Mouse (Mus musculus): ENCODE data around the gene Pdhb. TPM values are rescaled to one million over a fixed set of nuclear protein-coding genes. Genes with fewer than 3 reads are reported as not detected.

Pdhb gene
- 108 and 124 TPM in 2 replicates for total RNA-seq (2014; fragmentation: Nextera tagmentation)
- 177 and 210 TPM in 2 replicates for total RNA-seq (2017)

GRCm38 (mm10) chr14:8172507-8173410 is at the start of gene Pdhb:
Gene Pdhb (minus strand): TSS chr14:8173025.
- ATAC-seq (replicated peaks; ENCODE audit: low FRiP score, low TSS enrichment, poor library complexity, severe bottlenecking): peak; percentile 95

GRCm38 (mm10) chr14:8222561-8222960 is 49.7 kb upstream of the Pdhb start:
- no peak for ATAC-seq (replicated peaks; ENCODE audit: low FRiP score, low TSS enrichment, poor library complexity, severe bottlenecking)

GRCm38 (mm10) chr14:8220912-8221311 is 48.1 kb upstream of the Pdhb start:
- peak; percentile 60 for ATAC-seq (replicated peaks; ENCODE audit: low FRiP score, low TSS enrichment, poor library complexity, severe bottlenecking)

- ATAC-seq (replicated peaks; ENCODE audit: low FRiP score, low TSS enrichment, poor library complexity, severe bottlenecking): 0 out of 2 replicates have a peak, but pooled peaks have one; percentile 55
These were observed 47.5 kb upstream of the Pdhb start for GRCm38 (mm10) chr14:8220306-8220705.

GRCm38 (mm10) chr14:8219876-8220275 is 47.1 kb upstream of the Pdhb start:
- ATAC-seq (replicated peaks; ENCODE audit: low FRiP score, low TSS enrichment, poor library complexity, severe bottlenecking): no peak

- ATAC-seq (replicated peaks; ENCODE audit: low FRiP score, low TSS enrichment, poor library complexity, severe bottlenecking): no peak
These were observed 46.0 kb upstream of the Pdhb start for GRCm38 (mm10) chr14:8218730-8219380.

- ATAC-seq (replicated peaks; ENCODE audit: low FRiP score, low TSS enrichment, poor library complexity, severe bottlenecking): no peak
These were observed 45.4 kb upstream of the Pdhb start for GRCm38 (mm10) chr14:8218238-8218637.

- ATAC-seq (replicated peaks; ENCODE audit: low FRiP score, low TSS enrichment, poor library complexity, severe bottlenecking): no peak
These were observed 43.3 kb upstream of the Pdhb start for GRCm38 (mm10) chr14:8216100-8216499.

- ATAC-seq (replicated peaks; ENCODE audit: low FRiP score, low TSS enrichment, poor library complexity, severe bottlenecking): no peak
These were observed 42.5 kb upstream of the Pdhb start for GRCm38 (mm10) chr14:8215208-8215778.

- peak; percentile 16; the same call in 1 of the 2 replicates for ATAC-seq (replicated peaks; ENCODE audit: low FRiP score, low TSS enrichment, poor library complexity, severe bottlenecking)
These were observed 41.7 kb upstream of the Pdhb start for GRCm38 (mm10) chr14:8214299-8215207.

GRCm38 (mm10) chr14:8213803-8214224 is 41.0 kb upstream of the Pdhb start, which contains the start of gene Kctd6:
Gene Kctd6 (plus strand): TSS chr14:8214140.
- ATAC-seq (replicated peaks; ENCODE audit: low FRiP score, low TSS enrichment, poor library complexity, severe bottlenecking): peak; percentile 98

GRCm38 (mm10) chr14:8212996-8213395 is 40.2 kb upstream of the Pdhb start:
- ATAC-seq (replicated peaks; ENCODE audit: low FRiP score, low TSS enrichment, poor library complexity, severe bottlenecking): no peak

- ATAC-seq (replicated peaks; ENCODE audit: low FRiP score, low TSS enrichment, poor library complexity, severe bottlenecking): no peak
These were observed 37.1 kb upstream of the Pdhb start for GRCm38 (mm10) chr14:8209896-8210295.

GRCm38 (mm10) chr14:8208876-8209275 is 36.1 kb upstream of the Pdhb start:
- ATAC-seq (replicated peaks; ENCODE audit: low FRiP score, low TSS enrichment, poor library complexity, severe bottlenecking): no peak

GRCm38 (mm10) chr14:8207543-8207942 is 34.7 kb upstream of the Pdhb start:
- ATAC-seq (replicated peaks; ENCODE audit: low FRiP score, low TSS enrichment, poor library complexity, severe bottlenecking): no peak

- no peak for ATAC-seq (replicated peaks; ENCODE audit: low FRiP score, low TSS enrichment, poor library complexity, severe bottlenecking)
These were observed 34.3 kb upstream of the Pdhb start for GRCm38 (mm10) chr14:8207105-8207504.

- ATAC-seq (replicated peaks; ENCODE audit: low FRiP score, low TSS enrichment, poor library complexity, severe bottlenecking): no peak
These were observed 33.5 kb upstream of the Pdhb start for GRCm38 (mm10) chr14:8206179-8206910.

- no peak for ATAC-seq (replicated peaks; ENCODE audit: low FRiP score, low TSS enrichment, poor library complexity, severe bottlenecking)
These were observed 28.9 kb upstream of the Pdhb start for GRCm38 (mm10) chr14:8201715-8202114.

Measured in megakaryocyte-erythroid progenitor cell, adult 5-6 weeks (primary cell).